Mouse (Mus musculus) yolk sac, embryonic 10.5 days (tissue): ENCODE data around the gene Adam15.

Experiments
- DNase-seq: peaks from one replicate; pipeline ENCODE4 v3.0.0-alpha.2; 2017; ENCODE audit warnings: low spot score

Adam15 gene

GRCm38 (mm10) chr3:89383651-89384255 lies 34.0 kb upstream of the Adam15 start:
- no peak for DNase-seq

DNA sequence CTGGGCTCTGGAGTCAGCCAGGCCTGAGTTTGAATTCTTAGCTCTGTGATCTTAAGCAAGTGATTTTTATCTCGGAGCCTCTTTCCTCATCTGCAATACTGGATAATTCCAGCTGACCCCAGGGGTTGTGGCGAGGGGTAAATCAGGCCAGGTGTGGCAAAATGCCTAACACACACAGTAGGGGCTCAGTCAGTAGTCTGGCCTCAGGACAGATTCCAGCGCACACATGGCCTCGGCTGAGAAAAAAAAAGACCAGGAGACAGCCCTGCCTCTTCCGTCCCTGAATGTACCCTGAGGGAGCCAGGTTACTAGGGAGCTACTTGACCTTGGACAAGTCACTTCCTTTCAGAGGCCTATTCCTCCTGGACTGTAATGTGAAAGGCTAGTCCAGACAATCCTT lies 33.2 kb upstream of the Adam15 start:
- no peak for DNase-seq

- no peak for DNase-seq
Observed at GRCm38 (mm10) chr3:89382033-89382882, 32.5 kb upstream of the Adam15 start.

DNA sequence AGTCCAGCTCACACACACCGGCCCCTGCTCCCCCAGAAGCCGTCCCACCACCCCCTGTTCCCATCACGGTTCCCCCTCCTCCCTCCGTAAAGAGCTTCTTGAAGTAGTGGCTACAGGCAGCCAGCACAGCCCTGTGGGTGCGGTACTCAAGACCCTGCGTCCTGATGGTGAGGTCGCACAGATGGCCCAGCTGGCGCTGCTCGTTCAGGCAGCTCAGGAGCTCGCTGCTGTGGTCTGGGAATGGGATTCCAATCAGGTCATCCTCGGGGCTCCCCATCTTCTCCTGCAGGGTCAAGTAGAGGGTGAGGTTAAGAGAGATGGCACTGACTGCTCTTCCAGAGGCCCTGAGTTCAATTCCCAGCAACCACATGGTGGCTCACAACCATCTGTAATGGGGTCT lies 31.4 kb upstream of the Adam15 start:
- DNase-seq: no peak

GRCm38 (mm10) chr3:89380711-89381110 lies 30.9 kb upstream of the Adam15 start:
- no peak for DNase-seq

GRCm38 (mm10) chr3:89380291-89380690 lies 30.5 kb upstream of the Adam15 start:
- no peak for DNase-seq

DNA sequence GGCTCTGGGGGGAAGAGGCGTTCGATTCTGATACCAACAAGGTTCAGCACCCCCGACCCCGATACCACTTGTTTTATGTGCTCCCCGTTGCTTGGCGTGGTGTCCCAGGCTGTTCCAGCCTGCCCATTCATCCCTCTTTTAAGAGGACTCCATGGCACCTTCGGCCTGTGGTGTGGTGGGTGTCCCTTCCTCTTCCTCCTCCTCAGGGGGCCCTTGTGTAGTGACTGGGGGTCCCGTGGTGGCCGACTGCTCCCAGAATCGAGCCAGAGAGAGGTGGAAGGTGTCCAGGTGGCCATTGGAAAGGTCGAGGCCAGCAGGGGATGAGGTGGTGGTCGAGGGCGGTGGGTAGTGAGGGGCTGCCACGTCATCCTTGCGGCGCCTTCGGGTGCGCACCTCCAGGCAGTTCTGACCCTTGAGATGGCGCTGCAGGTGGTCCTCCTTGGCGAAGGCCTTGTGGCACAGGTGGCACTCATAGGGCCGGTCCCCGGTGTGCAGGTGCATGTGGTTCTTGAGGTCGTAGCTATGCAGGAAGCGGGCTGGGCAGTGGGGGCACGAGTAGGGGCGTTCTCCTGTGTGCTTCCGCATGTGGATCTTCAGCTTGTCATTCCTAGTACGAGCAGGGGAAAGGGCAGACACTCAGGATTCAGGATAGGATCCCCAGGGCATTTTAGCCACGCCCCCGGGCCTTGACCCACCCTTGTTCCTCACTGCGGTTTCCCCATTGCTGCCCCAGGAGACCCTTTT lies 29.8 kb upstream of the Adam15 start:
- DNase-seq: no peak

GRCm38 (mm10) chr3:89378394-89379067 lies 28.7 kb upstream of the Adam15 start:
- DNase-seq: peak; percentile 87

DNA sequence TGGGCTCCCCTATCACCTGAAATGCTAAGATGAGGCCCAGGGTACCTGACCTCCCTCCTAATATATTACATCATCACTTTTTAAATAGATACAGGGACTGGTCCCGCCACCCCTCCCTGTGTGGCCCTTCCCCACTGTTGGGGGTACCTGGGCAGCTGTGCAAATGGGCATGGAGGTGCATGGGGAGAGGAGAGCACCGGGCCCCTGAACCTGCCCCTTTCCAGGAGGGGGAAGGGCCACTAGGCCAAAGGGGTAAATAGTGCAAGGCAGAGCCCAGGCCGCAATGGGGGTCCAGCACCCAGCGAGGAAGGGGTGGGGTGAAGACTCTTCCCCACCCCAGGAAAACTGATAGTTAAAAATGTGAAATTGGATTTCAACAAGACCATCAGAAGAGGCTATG lies 28.0 kb upstream of the Adam15 start:
- DNase-seq: no peak

- no peak for DNase-seq
Observed at GRCm38 (mm10) chr3:89373581-89374231, 23.9 kb upstream of the Adam15 start.

GRCm38 (mm10) chr3:89367338-89367737 lies 17.5 kb upstream of the Adam15 start:
- peak; percentile 59 for DNase-seq

GRCm38 (mm10) chr3:89365486-89366414 lies 16.0 kb upstream of the Adam15 start:
- peak; percentile 58 for DNase-seq

DNA sequence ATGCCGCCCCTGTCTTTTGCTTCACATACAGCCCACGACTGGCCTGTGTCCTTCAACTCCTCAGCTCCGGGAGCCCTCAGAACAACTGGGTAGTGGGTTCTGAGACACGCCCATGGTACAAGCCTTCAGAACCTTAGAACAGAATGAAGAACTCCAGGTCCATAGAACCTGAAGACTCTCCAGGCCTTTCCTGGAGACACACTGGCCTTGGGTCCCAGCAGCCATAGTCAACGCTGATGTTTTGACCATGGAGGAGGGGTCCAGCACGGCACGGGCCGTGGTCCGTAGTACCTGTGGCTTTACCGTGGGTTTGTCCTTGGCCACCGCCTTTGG lies 15.3 kb upstream of the Adam15 start, which contains the start of gene Dcst1:
Gene Dcst1 (minus strand): TSS at position 101 of the 333 bp plus-strand sequence.
- no peak for DNase-seq

- DNase-seq: no peak
Observed at GRCm38 (mm10) chr3:89364631-89365030, 14.8 kb upstream of the Adam15 start.

GRCm38 (mm10) chr3:89361675-89362074 lies 11.9 kb upstream of the Adam15 start, which contains the start of gene Dcst2:
Dcst2 (plus strand) TSS chr3:89361975.
- DNase-seq: no peak

DNA sequence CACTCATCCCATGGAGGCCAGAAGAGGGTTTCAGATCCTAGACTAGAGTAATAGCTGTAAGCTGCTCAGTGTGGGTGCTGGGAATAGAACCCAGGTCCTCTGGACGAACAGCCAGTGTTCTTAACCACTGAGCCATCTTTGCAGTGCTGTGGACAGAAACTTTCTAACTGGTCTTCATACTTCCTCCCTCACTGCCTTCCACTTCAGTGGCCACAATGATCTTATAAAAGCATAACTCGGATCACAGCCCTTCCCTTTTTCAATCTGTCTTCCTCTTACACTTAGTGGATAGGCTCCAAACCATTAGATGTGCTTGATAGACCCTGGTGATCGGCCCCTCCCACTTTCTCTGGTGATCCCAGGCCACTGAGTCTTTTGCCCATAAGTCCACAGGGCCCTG lies 10.4 kb upstream of the Adam15 start:
- DNase-seq: no peak

DNA sequence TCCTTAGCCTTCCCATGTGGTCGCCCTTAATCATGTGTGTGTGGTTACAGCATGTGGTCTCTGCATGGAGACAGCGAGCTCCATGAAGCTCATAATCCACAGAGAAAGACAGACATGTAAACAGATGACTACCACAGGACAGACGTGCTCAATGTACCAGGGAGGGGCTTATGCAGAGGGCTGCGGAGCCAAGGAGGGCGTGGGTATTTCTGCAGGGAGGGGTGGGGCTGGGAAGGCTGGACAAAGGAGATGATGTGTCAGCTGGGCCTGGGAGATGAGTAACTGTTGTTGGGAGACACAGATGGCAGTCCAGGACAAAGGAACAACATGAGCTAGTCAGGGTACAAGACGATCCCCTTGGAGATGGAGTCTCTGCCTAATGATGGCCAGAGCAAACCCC lies 9.8 kb upstream of the Adam15 start:
- DNase-seq: no peak

- DNase-seq: no peak
Observed at GRCm38 (mm10) chr3:89356029-89356428, 6.2 kb upstream of the Adam15 start.

DNA sequence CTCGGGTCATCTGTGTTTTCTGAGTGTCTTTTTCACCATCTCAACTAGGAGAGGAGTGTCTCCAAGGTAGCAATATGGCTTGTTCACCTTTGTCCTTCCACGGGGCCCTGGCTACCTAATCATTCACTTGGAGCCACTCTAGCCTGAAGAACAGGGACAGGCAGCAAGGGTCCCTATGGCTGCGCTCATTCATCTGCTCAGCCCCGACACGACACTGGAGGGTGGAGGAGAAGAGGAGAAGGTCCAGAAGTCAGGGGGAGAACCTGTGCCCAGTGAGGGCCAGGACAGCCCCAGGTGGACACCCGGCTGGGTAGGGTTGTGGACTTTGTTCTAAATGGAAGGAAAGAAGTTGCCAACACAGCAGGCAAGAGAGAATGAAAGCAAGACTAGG lies 5.7 kb upstream of the Adam15 start:
- no peak for DNase-seq

DNA sequence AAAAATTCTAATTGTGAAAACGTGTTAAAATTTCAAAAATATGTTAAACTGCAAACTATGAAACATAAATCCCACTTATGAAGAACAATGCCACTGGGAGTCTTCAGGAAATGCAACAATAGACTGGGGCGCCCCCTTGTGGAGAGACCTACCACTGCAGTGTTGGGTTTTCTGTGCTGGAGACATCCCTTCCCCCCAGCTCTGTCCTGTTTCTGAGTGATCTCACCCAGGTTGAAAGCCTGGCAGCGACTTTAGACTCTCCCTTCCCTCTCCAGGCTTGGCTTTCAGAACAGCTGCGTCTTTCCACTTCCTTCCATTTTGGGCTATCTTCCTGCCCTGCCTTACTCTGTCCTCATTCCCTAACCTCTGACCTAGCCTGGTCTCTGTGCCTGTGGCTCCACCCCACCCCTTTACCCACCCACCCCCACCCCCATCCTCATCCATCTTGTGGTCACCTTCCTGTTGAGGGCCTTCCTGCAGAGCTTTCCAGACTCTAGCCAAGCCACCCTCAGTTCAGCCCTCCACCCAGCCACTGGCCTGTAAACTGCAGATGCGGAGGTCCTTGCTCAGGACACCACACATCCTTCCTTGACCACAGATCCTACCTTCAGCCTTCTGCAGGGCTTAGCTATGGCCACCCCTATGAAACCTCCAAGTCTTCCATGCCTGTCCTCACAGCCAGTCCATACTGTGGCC lies 5.2 kb upstream of the Adam15 start:
- peak; percentile 73 for DNase-seq
